Mouse (Mus musculus) intestine, embryonic 16.5 days (tissue): Measurements from ENCODE around the gene Meltf. TPM values are rescaled to one million over a fixed set of nuclear protein-coding genes. Genes with fewer than 3 reads are reported as not detected.

Source experiments
- ATAC-seq: fragments of 200-750 bp; cut with Nextera tagmentation; 2 replicates; pipeline ENCODE4 v1.8.0; 2017; ENCODE audit warnings: moderate TSS enrichment, moderate library complexity
- H3K27ac ChIP-seq: fragments of 300-500 bp; sonication (generic); 2 replicates; pipeline ENCODE4 v1.5.1; 2014; ENCODE audit warnings: mild to moderate bottlenecking, low read length
- H3K27me3 ChIP-seq: fragments of 300-500 bp; sonication (generic); replicated peaks from 2 replicates; pipeline ENCODE4 v1.6.1; 2014; ENCODE audit warnings: low read length, control low read depth, mixed read lengths; ENCODE audit not compliant: control insufficient read depth, insufficient read depth
- H3K36me3 ChIP-seq: fragments of 300-500 bp; sonication (generic); 2 replicates; pipeline ENCODE4 v1.6.1; 2014; ENCODE audit warnings: low read length, control low read depth; ENCODE audit not compliant: control insufficient read depth, insufficient read depth
- H3K4me1 ChIP-seq: fragments of 300-500 bp; sonication (generic); 2 replicates; pipeline ENCODE4 v1.6.1; 2014; ENCODE audit warnings: low read length, control low read depth, mixed read lengths; ENCODE audit not compliant: control insufficient read depth, insufficient read depth
- H3K4me2 ChIP-seq: fragments of 300-500 bp; sonication (generic); 2 replicates; pipeline ENCODE4 v1.6.1; 2014; ENCODE audit warnings: low read depth, low read length, control low read depth
- H3K4me3 ChIP-seq: fragments of 300-500 bp; sonication (generic); 2 replicates; pipeline ENCODE4 v1.5.1; 2014; ENCODE audit warnings: mild to moderate bottlenecking, low read length
- H3K9ac ChIP-seq: fragments of 300-500 bp; sonication (generic); 2 replicates; pipeline ENCODE4 v1.6.1; 2014; ENCODE audit warnings: low read depth, low read length
- H3K9me3 ChIP-seq: fragments of 300-500 bp; sonication (generic); 2 replicates; pipeline ENCODE4 v1.6.1; 2016; ENCODE audit warnings: low read length, control low read depth; ENCODE audit not compliant: control insufficient read depth
- WGBS: fragments of 180-500 bp; shearing (Covaris S2); extraction: QIAGEN DNeasy Blood & Tissue Kit; methylation state at CpG from one replicate; pipeline ENCODE4 v1.1.7; 2014; 5-methylcytosine and 5-hydroxymethylcytosine counted together
- polyA plus RNA-seq: library from polyadenylated mRNA; unstranded; fragments of >200 nt; fragmentation: Nextera tagmentation; extraction: Ambion mirVana; gene quantifications from 2 replicates; pipeline ENCODE4 v1.2.1, GENCODE M21; 2015

Meltf gene
- polyA plus RNA-seq, 1 experiment from 2014 or later = 106 TPM

GRCm38 (mm10) chr16:31927412-31927811 is 48.8 kb downstream of the Meltf start:
- H3K9me3 ChIP-seq = no peaks in the 10 kb centered on the region
- H3K27me3 ChIP-seq = no peaks in the 10 kb centered on the region; the same call in 1 of the 2 replicates
- no peak for ATAC-seq
- H3K27ac ChIP-seq = no peak overlapping the region
- no peak overlapping the region for H3K4me3 ChIP-seq
- H3K36me3 ChIP-seq = no peaks in the 10 kb centered on the region
- 84% methylated on average over 5 of the region's 5 CpGs for WGBS
- no peaks in the 10 kb centered on the region for H3K4me1 ChIP-seq
- H3K4me2 ChIP-seq = no peak overlapping the region
- no peak overlapping the region for H3K9ac ChIP-seq

GRCm38 (mm10) chr16:31931330-31931729 is 52.7 kb downstream of the Meltf start:
- Histone ChIP-seq H3K9me3 (0 out of 2 replicates have a peak, but pooled peaks cover 1% of the 10 kb centered on the region), H3K4me3 (no peak overlapping the region), H3K9ac (no peak overlapping the region), H3K36me3 (no peaks in the 10 kb centered on the region), H3K27me3 (peaks cover 30% of the 10 kb centered on the region), H3K27ac (no peak overlapping the region), H3K4me1 (peaks cover 8% of the 10 kb centered on the region), H3K4me2 (no peak overlapping the region)
- no peak for ATAC-seq
- WGBS = 55% methylated on average over 17 of the region's 17 CpGs

- Histone ChIP-seq H3K4me3 (no peak overlapping the region), H3K27me3 (peaks cover 33% of the 10 kb centered on the region), H3K36me3 (no peaks in the 10 kb centered on the region), H3K4me2 (no peak overlapping the region), H3K27ac (no peak overlapping the region), H3K9ac (no peak overlapping the region), H3K9me3 (peaks cover 5% of the 10 kb centered on the region; the same call in 1 of the 2 replicates), H3K4me1 (peaks cover 8% of the 10 kb centered on the region)
- WGBS = 63% methylated on average over 5 of the region's 5 CpGs
- no peak for ATAC-seq
Measured at GRCm38 (mm10) chr16:31932255-31932654, 53.6 kb downstream of the Meltf start.

GRCm38 (mm10) chr16:31932840-31933697 is 54.5 kb downstream of the Meltf start:
- Histone ChIP-seq H3K4me1 (peaks cover 8% of the 10 kb centered on the region), H3K4me3 (peak overlapping the region; percentile 52), H3K4me2 (peak overlapping the region; percentile 69), H3K36me3 (no peaks in the 10 kb centered on the region), H3K9ac (peak overlapping the region; percentile 63), H3K27me3 (peaks cover 33% of the 10 kb centered on the region), H3K27ac (no peak overlapping the region), H3K9me3 (peaks cover 5% of the 10 kb centered on the region; the same call in 1 of the 2 replicates)
- ATAC-seq = peak; percentile 89
- WGBS = under 1% methylated on average over 50 of the region's 50 CpGs

- H3K9ac ChIP-seq = peak within 1 kb of the TSS; percentile 63
- 10% methylated on average over 42 of the region's 42 CpGs for WGBS
Measured at GRCm38 (mm10) chr16:31933751-31934549, 55.3 kb downstream of the Meltf start, which contains the start of gene Pigz. TSS of gene Pigz (plus strand) at chr16:31933851.

GRCm38 (mm10) chr16:31934550-31935010 is 56.0 kb downstream of the Meltf start:
- Histone ChIP-seq H3K27ac (no peak overlapping the region), H3K36me3 (no peaks in the 10 kb centered on the region), H3K9me3 (peaks cover 5% of the 10 kb centered on the region; the same call in 1 of the 2 replicates), H3K27me3 (peaks cover 33% of the 10 kb centered on the region), H3K4me1 (peaks cover 8% of the 10 kb centered on the region), H3K4me3 (0 out of 2 replicates have a peak overlapping the region, but pooled peaks have one; percentile 30), H3K9ac (no peak overlapping the region), H3K4me2 (no peak overlapping the region)
- WGBS = 27% methylated on average over 13 of the region's 13 CpGs
- no peak for ATAC-seq

More at GRCm38 (mm10) chr16:31933751-31934549, 55.3 kb downstream of the Meltf start, which contains the start of gene Pigz:
- Histone ChIP-seq H3K4me1 (peaks cover 8% of the 10 kb centered on the region), H3K9me3 (peaks cover 5% of the 10 kb centered on the region; the same call in 1 of the 2 replicates), H3K36me3 (no peaks in the 10 kb centered on the region), H3K4me2 (peak within 1 kb of the TSS; percentile 69), H3K27me3 (peaks cover 33% of the 10 kb centered on the region), H3K27ac (no peak within 1 kb of the TSS), H3K4me3 (peak within 1 kb of the TSS; percentile 52)
- peak; percentile 30; the same call in 1 of the 2 replicates for ATAC-seq

GRCm38 (mm10) chr16:31935091-31935979 is 56.7 kb downstream of the Meltf start:
- Histone ChIP-seq H3K9me3 (peaks cover 5% of the 10 kb centered on the region; the same call in 1 of the 2 replicates), H3K4me1 (peaks cover 8% of the 10 kb centered on the region), H3K27ac (no peak overlapping the region), H3K4me2 (peak overlapping the region; percentile 43), H3K36me3 (no peaks in the 10 kb centered on the region), H3K9ac (peak overlapping the region; percentile 25), H3K27me3 (peaks cover 33% of the 10 kb centered on the region), H3K4me3 (peak overlapping the region; percentile 30)
- WGBS = 6% methylated on average over 36 of the region's 36 CpGs
- ATAC-seq = no peak

- Histone ChIP-seq H3K9me3 (peaks cover 5% of the 10 kb centered on the region; the same call in 1 of the 2 replicates), H3K4me1 (peaks cover 8% of the 10 kb centered on the region), H3K36me3 (no peaks in the 10 kb centered on the region), H3K27me3 (peaks cover 33% of the 10 kb centered on the region), H3K9ac (no peak overlapping the region), H3K4me3 (no peak overlapping the region), H3K4me2 (no peak overlapping the region), H3K27ac (no peak overlapping the region)
- no peak for ATAC-seq
- 82% methylated on average over 4 of the region's 4 CpGs for WGBS
Measured at GRCm38 (mm10) chr16:31936568-31936967, 58.0 kb downstream of the Meltf start.
